Mouse (Mus musculus): ENCODE data around the gene Tmem175. TPM values are rescaled to one million over a fixed set of nuclear protein-coding genes. Genes with fewer than 3 reads are reported as not detected.

Tmem175 gene
- 31.7 and 31.9 TPM in 2 replicates for polyA plus RNA-seq (2015; fragmentation: Nextera tagmentation; extraction: Ambion mirVana)

DNA sequence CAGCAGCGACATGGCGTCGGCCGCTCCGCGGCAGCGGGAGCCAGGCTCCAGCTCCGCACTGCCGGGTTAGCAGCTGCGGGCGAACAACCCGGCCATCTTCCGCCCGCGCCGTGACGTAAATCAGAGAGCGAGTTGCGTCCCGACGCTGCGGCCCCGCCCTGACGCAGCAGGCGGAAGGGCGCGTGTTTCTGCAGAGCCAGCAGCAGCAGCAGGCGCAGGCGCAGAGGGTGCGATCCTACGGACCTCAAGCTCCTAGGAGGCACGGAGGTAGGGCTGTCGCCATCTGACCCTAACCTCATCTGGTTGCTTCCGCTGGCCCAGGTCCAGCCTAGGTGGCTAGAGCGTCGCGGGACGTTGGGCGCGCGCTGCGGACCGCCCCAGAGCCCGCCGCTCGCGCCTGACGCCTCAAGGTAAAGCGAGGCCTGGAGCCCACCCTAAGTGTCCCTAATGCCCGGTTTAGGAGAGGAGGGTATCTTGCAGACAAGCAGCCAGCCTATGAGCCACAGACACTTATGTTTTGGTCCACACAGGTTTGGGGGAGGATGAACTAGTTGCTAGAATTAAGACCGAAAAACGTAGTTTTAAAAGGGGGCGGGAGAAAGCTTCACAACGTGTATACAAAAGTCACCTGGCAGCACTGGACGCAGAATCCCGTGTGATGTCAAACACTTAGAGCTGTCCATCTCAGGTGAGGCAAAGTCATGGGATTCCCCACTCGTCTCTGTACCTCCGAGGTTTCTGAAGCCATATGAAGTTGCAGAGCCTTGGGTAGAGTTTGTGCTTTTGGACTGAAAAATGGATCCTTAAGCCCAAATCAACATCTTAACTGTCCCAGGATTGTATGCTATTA, at the start of gene Tmem175, which contains the start of gene Gak:
Gene Tmem175 (plus strand): TSS at position 137 of the 850 bp plus-strand sequence.
Gene Gak (minus strand): TSS at position 122 of the 850 bp plus-strand sequence.
- H3K36me3 ChIP-seq (ENCODE audit: control insufficient read depth, insufficient read depth, low read length) = no peaks in the 10 kb centered on the region
- H3K27me3 ChIP-seq (replicated peaks; ENCODE audit: control insufficient read depth, insufficient read depth, low read length) = no peaks in the 10 kb centered on the region
- no peaks in the 10 kb centered on the region for H3K9me3 ChIP-seq (ENCODE audit: control insufficient read depth, low read length)
- WGBS = under 1% methylated on average over 58 of the region's 58 CpGs
- peak within 1 kb of the TSS; percentile 99 for H3K9ac ChIP-seq (ENCODE audit: low read depth, low read length)
- H3K4me3 ChIP-seq (ENCODE audit: low read length) = peak within 1 kb of the TSS; percentile 97
- peak within 1 kb of the TSS; percentile 92 for H3K27ac ChIP-seq (ENCODE audit: low read length)
- peak; percentile 96 for ATAC-seq
- H3K4me1 ChIP-seq (ENCODE audit: control insufficient read depth, insufficient read depth, low read length) = peaks cover 18% of the 10 kb centered on the region
- peak within 1 kb of the TSS; percentile 70 for H3K4me2 ChIP-seq (ENCODE audit: low read depth, low read length)

- Histone ChIP-seq H3K4me2 (ENCODE audit: low read depth, low read length) (no peak overlapping the region), H3K4me1 (ENCODE audit: control insufficient read depth, insufficient read depth, low read length) (no peaks in the 10 kb centered on the region), H3K9ac (ENCODE audit: low read depth, low read length) (no peak overlapping the region), H3K27me3 (replicated peaks; ENCODE audit: control insufficient read depth, insufficient read depth, low read length) (no peaks in the 10 kb centered on the region), H3K36me3 (ENCODE audit: control insufficient read depth, insufficient read depth, low read length) (peaks cover 14% of the 10 kb centered on the region), H3K9me3 (ENCODE audit: control insufficient read depth, low read length) (no peaks in the 10 kb centered on the region), H3K27ac (ENCODE audit: low read length) (no peak overlapping the region), H3K4me3 (ENCODE audit: low read length) (no peak overlapping the region)
- no peak for ATAC-seq
- 96% methylated on average over 3 of the region's 3 CpGs for WGBS
Observed at GRCm38 (mm10) chr5:108581361-108581891, 48.1 kb upstream of the Tmem175 start.

DNA sequence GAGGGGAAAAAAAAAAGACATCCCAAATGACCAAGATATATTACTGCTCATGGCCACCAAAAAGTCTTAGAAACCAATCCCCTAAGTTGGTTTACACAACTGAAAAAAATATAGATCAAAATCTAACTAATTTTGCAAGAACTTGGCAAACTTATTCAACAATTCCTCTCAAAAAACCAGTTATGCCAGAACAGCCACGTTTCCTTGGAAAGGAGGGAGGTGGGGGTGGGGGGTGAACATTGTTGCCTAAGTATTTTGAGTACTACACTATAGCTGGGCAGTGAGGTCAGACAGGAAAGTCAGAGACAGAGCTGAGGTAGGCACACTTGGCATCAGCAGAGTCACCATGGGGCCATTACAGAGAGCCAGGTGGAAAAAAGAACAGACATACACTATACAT, 29.6 kb upstream of the Tmem175 start:
- Histone ChIP-seq H3K4me1 (ENCODE audit: control insufficient read depth, insufficient read depth, low read length) (no peaks in the 10 kb centered on the region), H3K27ac (ENCODE audit: low read length) (no peak overlapping the region), H3K9me3 (ENCODE audit: control insufficient read depth, low read length) (no peaks in the 10 kb centered on the region), H3K4me3 (ENCODE audit: low read length) (no peak overlapping the region), H3K4me2 (ENCODE audit: low read depth, low read length) (no peak overlapping the region), H3K27me3 (replicated peaks; ENCODE audit: control insufficient read depth, insufficient read depth, low read length) (no peaks in the 10 kb centered on the region), H3K36me3 (ENCODE audit: control insufficient read depth, insufficient read depth, low read length) (peaks cover 37% of the 10 kb centered on the region), H3K9ac (ENCODE audit: low read depth, low read length) (no peak overlapping the region)
- 73% methylated on average over 1 of the region's 1 CpGs for WGBS
- no peak for ATAC-seq

- H3K36me3 ChIP-seq (ENCODE audit: control insufficient read depth, insufficient read depth, low read length) = peaks cover 40% of the 10 kb centered on the region
- ATAC-seq = no peak
- H3K27me3 ChIP-seq (replicated peaks; ENCODE audit: control insufficient read depth, insufficient read depth, low read length) = no peaks in the 10 kb centered on the region
- H3K4me3 ChIP-seq (ENCODE audit: low read length) = no peak overlapping the region
- WGBS = 94% methylated on average over 9 of the region's 9 CpGs
- H3K27ac ChIP-seq (ENCODE audit: low read length) = no peak overlapping the region
- H3K4me1 ChIP-seq (ENCODE audit: control insufficient read depth, insufficient read depth, low read length) = no peaks in the 10 kb centered on the region
- H3K9ac ChIP-seq (ENCODE audit: low read depth, low read length) = no peak overlapping the region
- no peaks in the 10 kb centered on the region for H3K9me3 ChIP-seq (ENCODE audit: control insufficient read depth, low read length)
- H3K4me2 ChIP-seq (ENCODE audit: low read depth, low read length) = no peak overlapping the region
Observed at GRCm38 (mm10) chr5:108602537-108602936, 27.0 kb upstream of the Tmem175 start.

GRCm38 (mm10) chr5:108610426-108610825, 19.1 kb upstream of the Tmem175 start:
- Histone ChIP-seq H3K27ac (ENCODE audit: low read length) (peak overlapping the region; percentile 2; the same call in 1 of the 2 replicates), H3K27me3 (replicated peaks; ENCODE audit: control insufficient read depth, insufficient read depth, low read length) (no peaks in the 10 kb centered on the region), H3K9ac (ENCODE audit: low read depth, low read length) (no peak overlapping the region), H3K4me3 (ENCODE audit: low read length) (no peak overlapping the region), H3K4me1 (ENCODE audit: control insufficient read depth, insufficient read depth, low read length) (no peaks in the 10 kb centered on the region), H3K9me3 (ENCODE audit: control insufficient read depth, low read length) (no peaks in the 10 kb centered on the region), H3K36me3 (ENCODE audit: control insufficient read depth, insufficient read depth, low read length) (peaks cover 32% of the 10 kb centered on the region), H3K4me2 (ENCODE audit: low read depth, low read length) (no peak overlapping the region)
- peak; percentile 56; the same call in 1 of the 2 replicates for ATAC-seq
- WGBS = 86% methylated on average over 1 of the region's 1 CpGs

GRCm38 (mm10) chr5:108621870-108622269, 7.7 kb upstream of the Tmem175 start:
- H3K27me3 ChIP-seq (replicated peaks; ENCODE audit: control insufficient read depth, insufficient read depth, low read length) = no peaks in the 10 kb centered on the region
- WGBS = 72% methylated on average over 2 of the region's 2 CpGs
- 0 out of 2 replicates have a peak, but pooled peaks cover 10% of the 10 kb centered on the region for H3K36me3 ChIP-seq (ENCODE audit: control insufficient read depth, insufficient read depth, low read length)
- no peak overlapping the region for H3K9ac ChIP-seq (ENCODE audit: low read depth, low read length)
- no peak overlapping the region for H3K4me3 ChIP-seq (ENCODE audit: low read length)
- no peaks in the 10 kb centered on the region for H3K9me3 ChIP-seq (ENCODE audit: control insufficient read depth, low read length)
- no peak overlapping the region for H3K27ac ChIP-seq (ENCODE audit: low read length)
- H3K4me2 ChIP-seq (ENCODE audit: low read depth, low read length) = no peak overlapping the region
- no peak for ATAC-seq
- no peaks in the 10 kb centered on the region; the same call in 1 of the 2 replicates for H3K4me1 ChIP-seq (ENCODE audit: control insufficient read depth, insufficient read depth, low read length)

GRCm38 (mm10) chr5:108626050-108626660, 3.4 kb upstream of the Tmem175 start:
- no peak for ATAC-seq
- H3K27me3 ChIP-seq (replicated peaks; ENCODE audit: control insufficient read depth, insufficient read depth, low read length) = no peaks in the 10 kb centered on the region
- WGBS = 81% methylated on average over 4 of the region's 4 CpGs
- H3K4me3 ChIP-seq (ENCODE audit: low read length) = no peak overlapping the region
- H3K4me2 ChIP-seq (ENCODE audit: low read depth, low read length) = no peak overlapping the region
- H3K9me3 ChIP-seq (ENCODE audit: control insufficient read depth, low read length) = no peaks in the 10 kb centered on the region
- H3K4me1 ChIP-seq (ENCODE audit: control insufficient read depth, insufficient read depth, low read length) = peaks cover 18% of the 10 kb centered on the region
- 0 out of 2 replicates have a peak, but pooled peaks cover 6% of the 10 kb centered on the region for H3K36me3 ChIP-seq (ENCODE audit: control insufficient read depth, insufficient read depth, low read length)
- no peak overlapping the region for H3K9ac ChIP-seq (ENCODE audit: low read depth, low read length)
- no peak overlapping the region for H3K27ac ChIP-seq (ENCODE audit: low read length)

DNA sequence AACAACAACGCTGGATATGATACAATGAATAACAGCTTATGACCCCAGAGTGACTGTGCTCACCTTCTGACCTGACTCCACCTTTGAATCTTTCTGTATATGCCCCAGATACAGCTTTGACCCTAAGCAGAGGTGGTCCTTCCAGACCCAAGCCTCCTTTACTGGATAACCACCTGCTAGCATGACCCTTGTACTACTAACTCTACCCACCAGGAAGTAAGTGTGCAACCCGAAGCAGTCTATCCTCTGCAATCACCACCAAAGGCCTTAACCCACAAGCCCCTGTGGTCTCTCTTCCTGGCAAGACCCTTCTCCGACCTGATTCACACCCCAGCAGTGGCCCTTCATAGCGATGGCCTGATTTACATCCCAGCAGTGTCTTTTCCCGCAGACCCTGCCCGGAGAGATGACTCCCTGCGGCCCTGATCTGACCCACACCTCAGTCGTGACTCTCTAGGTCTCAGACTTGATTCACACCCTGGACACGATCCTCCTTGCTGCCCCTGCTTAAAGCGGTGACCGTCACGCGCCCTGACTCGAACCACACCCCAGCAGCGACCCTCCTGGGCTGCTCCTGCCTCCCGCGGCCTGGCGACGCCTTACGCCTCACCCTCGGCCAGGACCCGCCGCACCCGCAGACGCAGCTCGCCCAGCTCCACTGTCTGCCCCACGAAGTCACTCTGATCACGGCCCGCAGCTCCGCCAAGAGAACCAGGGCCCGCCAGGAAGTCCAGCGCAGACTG, 508 bp upstream of the Tmem175 start:
- H3K9me3 ChIP-seq (ENCODE audit: control insufficient read depth, low read length) = no peaks in the 10 kb centered on the region
- H3K4me3 ChIP-seq (ENCODE audit: low read length) = peak overlapping the region; percentile 97
- H3K4me1 ChIP-seq (ENCODE audit: control insufficient read depth, insufficient read depth, low read length) = peaks cover 18% of the 10 kb centered on the region
- 2% methylated on average over 32 of the region's 32 CpGs for WGBS
- ATAC-seq = peak; percentile 87
- H3K4me2 ChIP-seq (ENCODE audit: low read depth, low read length) = peak overlapping the region; percentile 57
- H3K27ac ChIP-seq (ENCODE audit: low read length) = peak overlapping the region; percentile 92
- no peaks in the 10 kb centered on the region for H3K36me3 ChIP-seq (ENCODE audit: control insufficient read depth, insufficient read depth, low read length)
- peak overlapping the region; percentile 99 for H3K9ac ChIP-seq (ENCODE audit: low read depth, low read length)
- no peaks in the 10 kb centered on the region for H3K27me3 ChIP-seq (replicated peaks; ENCODE audit: control insufficient read depth, insufficient read depth, low read length)

DNA sequence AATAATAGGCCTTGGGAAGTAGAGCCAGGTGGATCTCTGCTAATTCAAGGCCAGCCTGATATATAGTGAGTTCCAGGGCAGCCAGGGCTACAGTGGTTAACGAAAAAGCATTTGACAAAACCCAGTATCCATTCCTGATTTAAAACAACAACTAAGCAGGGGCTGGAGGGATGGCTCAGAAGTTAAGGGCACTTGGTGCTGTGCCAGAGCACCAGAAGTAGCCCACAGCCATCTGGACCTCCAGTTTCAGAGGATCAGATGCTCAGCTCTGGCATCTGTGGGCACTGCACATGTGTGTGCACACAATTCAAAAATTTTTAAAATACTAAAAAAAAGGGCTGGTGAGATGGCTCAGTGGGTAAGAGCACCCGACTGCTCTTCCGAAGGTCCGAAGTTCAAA, 4.1 kb downstream of the Tmem175 start:
- no peak overlapping the region for H3K4me2 ChIP-seq (ENCODE audit: low read depth, low read length)
- no peaks in the 10 kb centered on the region for H3K36me3 ChIP-seq (ENCODE audit: control insufficient read depth, insufficient read depth, low read length)
- no peaks in the 10 kb centered on the region for H3K27me3 ChIP-seq (replicated peaks; ENCODE audit: control insufficient read depth, insufficient read depth, low read length)
- no peaks in the 10 kb centered on the region for H3K9me3 ChIP-seq (ENCODE audit: control insufficient read depth, low read length)
- ATAC-seq = no peak
- H3K27ac ChIP-seq (ENCODE audit: low read length) = no peak overlapping the region
- WGBS = 85% methylated on average over 4 of the region's 4 CpGs
- no peak overlapping the region for H3K4me3 ChIP-seq (ENCODE audit: low read length)
- no peak overlapping the region for H3K9ac ChIP-seq (ENCODE audit: low read depth, low read length)
- peaks cover 2% of the 10 kb centered on the region; the same call in 1 of the 2 replicates for H3K4me1 ChIP-seq (ENCODE audit: control insufficient read depth, insufficient read depth, low read length)

Data from intestine, embryonic 16.5 days (tissue).